Mouse (Mus musculus) kidney, adult 18-20 months (tissue): ENCODE results near the gene Sema3f.

Experiments
- DNase-seq: peaks from one replicate; pipeline ENCODE4 v3.0.0; 2021

Gene Sema3f

DNA sequence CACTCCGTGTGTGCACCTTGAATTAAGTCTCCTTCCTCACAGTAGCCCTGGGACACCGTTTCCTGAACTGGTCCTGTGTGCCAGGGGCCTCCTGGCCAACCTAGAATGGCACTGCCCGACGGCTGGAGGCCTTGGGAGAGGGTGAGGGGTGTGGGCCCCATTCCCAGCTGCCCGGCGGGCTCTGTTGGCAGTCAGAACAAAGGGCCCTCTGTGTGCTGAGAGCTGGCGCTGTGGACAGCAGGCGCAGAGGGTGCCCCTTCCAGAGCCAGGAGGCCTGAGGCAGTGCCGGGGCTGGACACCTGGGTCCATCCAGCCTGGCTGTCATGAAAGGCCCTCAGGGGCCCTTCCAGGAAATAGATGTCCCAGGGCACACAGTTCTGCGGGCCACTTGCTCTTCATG lies 50.7 kb downstream of the Sema3f start:
- DNase-seq, result no peak

DNA sequence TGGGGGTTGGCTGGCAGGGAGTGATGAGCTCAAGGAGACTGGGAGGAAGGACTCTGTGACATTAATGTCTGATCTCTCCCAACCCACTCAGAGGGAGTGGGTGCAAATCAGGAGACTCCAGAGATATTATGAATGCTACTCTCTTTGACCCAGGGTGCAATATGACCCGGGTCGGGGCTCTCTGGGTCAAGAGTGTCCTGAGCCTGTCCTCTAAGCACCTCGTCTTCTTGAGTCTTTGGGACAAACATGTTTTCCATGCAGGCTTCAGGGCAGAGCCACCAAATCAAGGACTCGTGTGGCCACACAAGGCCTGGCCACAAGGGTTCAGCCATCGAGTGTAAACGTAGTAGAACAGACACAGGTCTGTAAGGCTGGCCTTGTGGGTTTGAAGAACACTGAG lies 52.2 kb downstream of the Sema3f start:
- no peak for DNase-seq

DNA sequence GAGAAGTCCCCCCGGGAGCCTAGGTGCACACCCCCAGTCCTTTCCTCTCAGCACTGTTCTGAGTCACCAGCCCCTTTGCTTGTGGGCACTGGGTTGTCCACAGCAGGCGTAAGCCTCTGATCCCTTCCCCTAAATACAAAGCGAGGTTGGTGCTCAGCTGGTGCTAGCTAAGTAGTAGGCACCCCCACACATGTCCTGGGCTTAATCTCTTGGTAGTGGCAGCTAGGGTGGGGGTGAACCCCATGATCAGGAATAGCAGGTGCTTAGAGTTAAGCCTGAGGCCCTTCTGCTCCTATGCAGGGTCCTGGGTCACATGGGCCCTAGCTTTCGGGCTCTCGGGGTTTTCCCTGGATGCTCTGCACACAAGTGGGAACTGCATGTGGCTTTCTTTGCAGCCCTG lies 53.1 kb downstream of the Sema3f start:
- DNase-seq, result no peak

DNA sequence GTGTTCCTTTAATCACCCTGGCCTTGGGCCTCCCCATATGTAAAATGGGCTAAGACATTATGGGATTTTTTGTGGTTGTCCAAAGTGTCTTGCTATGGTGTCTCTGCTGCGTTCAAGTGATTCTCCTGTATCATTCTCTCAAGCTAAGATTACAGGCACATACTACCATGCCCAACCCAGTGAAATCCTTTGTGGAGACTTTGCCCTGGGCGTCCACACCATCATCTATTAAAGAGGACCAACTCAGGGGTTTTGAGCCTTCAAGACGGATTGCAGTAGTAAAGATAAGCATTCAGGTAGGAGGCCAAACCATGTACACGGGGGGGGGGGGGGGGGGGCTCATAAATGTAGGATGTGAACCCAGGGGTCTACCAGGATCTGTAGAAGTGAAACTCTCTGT lies 55.7 kb downstream of the Sema3f start:
- no peak for DNase-seq

DNA sequence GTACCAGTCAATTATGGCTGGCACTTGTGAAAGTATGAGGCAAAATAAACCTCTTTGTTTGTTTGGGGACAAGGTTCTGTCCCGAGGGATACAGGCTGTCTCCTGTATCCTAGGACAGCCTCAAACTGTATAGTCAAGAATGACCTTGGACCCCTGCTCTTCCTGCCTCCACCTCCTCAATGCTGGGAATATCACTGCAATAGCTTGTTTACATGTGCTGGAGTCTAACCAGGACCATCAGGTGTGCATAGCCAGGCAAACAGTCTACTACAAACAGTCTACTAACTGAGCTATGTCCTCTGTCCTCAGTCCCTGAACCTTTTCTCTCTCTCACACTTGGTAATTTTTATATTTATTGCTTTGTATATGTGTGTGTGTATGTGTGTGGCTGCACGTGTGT lies 56.8 kb downstream of the Sema3f start:
- DNase-seq, result no peak

DNA sequence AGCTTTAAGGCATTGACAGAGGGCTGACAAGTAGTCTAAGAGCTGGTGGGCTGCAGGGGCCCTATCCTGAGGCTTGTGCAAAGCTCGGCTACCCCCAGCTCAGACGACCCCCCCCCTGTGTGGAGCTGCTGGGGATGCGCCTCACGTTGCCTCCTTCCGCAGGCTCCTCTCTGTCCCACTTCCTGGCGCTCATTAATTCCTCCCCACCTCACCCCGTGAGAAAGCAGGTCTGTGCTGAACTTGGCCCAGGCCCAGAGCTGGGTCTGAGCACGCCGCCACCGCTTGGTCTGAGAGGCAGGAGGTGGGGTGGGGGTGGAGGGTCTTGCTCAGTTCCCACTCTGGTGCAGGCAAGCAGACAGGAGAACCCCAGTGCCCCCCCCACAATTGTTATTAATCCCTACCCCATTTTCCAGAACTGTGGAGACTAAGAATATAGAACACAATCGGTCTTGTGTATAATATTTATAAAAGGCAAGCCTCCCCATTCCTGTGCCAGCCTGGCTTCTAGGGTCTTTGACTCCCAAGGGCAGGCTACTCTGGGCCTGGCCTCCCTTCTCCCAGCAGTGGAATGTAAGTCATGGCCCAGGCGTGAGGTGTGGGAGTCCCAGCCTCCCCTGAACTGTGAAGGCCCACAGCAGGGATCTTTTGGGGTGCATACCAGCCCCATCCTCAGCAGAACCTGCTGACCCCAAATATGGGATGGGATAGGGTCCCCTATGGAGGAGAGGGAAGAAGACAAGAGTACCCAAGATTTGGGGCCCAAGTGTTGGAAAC lies 59.4 kb downstream of the Sema3f start:
- no peak for DNase-seq

DNA sequence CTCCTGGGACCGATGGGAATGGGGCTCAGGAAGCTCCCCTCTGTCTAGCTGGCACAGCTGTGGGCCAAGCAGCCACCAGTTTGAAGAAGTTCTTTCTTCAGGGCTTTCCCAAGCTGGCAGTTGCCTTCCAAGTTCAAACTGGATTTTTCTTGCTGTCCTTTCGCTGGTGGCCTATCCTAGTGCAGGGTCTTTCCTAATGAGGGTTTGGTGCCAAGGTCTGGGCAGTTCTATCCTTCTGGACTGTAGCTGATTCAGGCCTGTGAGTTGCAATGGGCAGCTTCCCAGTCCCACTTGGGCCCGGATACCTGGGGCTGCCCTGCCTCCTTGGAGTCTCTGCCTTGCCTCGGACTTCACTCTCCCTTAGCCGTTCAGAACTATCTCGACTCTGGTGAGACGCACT lies 60.0 kb downstream of the Sema3f start:
- peak; percentile 2 for DNase-seq

DNA sequence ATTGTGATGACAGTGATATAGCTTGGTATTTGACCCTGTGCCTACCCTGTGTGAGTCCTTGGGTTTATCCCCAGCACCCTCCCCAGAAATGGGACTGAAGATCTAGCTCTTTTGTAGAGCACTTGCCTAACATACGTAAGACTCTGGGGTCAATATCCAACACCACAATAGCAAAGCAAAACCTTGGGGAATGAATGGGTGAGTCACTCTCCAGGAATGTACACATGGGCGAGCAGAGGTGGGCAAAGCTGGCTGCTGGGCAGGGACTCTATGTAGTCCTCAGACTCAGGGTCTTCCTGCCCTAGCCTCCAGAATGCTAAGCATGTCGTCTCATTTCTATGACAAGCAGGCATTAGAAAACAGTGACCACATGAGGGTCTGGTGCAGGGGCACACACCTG lies 61.5 kb downstream of the Sema3f start:
- no peak for DNase-seq

DNA sequence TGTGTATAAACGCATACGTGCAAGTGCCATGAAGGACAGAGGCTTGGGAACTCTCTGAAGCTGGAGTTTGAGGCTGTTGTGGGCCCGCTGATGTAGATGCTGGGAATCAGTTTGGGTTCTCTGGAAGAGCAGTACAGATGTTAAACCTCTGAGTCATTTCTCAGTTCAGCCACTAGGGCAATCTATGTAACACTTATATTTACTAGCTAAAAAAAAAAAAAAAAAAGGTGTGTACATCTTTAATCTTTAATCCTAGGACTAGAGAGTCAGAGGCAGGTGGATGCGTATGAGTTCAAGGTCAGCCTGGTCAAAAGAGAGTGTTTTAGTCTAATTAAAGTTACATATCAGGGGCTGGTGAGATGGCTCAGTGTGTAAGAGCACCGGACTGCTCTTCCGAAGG lies 63.3 kb downstream of the Sema3f start:
- DNase-seq, result no peak

DNA sequence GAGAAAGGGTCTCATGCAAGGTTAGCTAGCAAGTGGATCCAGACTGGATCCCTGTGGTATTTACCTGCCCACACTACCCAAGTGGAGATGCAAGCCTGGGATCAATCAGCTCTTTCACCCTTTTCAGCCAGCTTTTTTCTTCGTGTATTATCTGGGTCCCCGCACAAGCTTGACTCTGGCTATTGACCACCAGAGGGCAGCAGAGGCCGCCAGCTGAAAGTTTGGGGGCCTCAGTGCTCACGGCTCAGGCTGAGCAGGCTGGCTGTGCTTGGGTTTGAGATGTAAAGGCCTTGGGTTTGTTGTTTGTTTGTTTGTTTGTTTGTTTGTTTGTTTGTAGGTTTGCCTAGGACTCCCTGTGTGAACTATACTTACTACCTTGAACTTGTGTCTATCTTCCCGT lies 64.7 kb downstream of the Sema3f start:
- peak; percentile 83 for DNase-seq

DNA sequence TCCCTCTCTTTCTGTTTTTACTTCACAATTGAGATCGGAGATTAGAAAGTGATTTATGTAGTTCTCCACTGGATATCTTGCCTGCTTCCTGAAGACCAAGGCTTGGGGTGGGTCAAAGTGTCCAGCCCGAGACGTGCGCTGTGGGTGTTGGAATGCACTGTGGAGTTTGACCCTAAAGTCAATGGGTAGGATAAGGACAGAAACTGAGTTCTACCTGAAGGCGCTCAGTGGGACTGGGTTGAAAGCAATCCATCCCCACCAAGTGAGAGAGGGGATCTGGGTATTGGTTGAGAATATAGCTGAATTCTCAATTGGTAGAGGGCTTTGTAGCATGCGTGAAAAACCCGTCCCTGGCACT lies 65.1 kb downstream of the Sema3f start:
- DNase-seq, result peak; percentile 56

DNA sequence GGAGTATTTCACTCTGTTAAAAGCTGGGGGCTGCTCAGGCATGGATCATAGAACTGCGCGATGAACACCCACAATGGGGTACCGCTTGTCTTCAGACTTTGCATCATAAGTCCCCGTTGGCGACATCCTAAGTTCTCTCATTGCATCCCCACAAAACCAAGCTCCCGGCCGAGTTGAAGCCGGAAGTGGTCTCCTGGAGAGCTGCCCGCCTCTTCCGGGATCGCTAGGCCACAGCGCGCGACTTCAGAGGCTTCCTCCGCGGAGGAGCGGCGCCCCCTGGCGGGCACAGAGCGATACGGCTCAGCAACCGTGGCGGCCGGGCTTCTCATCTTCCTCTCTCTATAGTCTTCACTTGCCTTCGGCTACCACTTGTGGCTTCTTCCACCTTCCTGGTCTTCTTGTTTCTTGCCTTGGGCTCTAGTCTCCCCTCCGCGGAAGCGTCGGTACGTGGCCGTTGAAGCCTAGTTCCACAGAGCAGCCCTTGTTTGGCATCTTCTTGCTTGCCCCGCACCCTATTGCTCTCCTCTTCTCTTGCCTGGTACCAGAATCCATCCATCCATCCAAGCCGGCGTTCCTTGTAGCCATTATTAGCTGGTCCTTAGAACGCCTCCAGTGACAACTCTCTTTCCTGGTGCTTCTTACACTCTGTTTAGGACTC lies 65.7 kb downstream of the Sema3f start:
- DNase-seq, result peak; percentile 93

DNA sequence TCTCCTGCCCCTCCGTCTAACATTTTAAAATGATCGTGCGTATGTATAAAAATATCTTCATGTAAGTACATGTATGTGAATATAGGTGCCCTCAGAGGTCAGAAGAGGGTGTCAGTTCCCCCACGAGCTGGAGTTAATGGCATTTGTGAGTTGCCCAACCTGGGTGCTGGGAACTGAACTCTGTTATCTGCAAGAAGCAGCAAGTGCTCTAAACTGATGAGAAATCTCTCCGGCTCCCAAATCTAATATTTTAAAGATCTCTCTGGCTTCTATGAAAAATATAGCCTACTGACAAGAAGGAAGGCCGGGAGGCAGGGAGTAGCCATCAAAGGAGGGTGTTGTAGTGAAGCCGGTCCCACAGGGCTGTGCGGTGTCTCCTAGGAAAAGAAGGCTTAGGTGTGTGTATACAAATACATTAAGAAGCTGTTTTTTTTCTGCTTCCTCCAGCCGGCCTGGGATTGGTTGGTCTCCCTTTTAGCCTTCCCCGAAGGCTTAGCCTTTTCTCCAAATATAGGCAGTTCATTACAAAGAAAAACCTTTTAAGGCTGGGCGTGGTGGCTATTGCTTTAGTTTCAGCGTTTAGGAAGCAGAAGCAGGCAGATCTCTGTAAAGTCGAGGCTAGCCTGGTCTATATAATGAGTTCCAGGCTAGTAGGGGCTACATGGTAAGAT lies 66.6 kb downstream of the Sema3f start:
- DNase-seq, result peak; percentile 2

DNA sequence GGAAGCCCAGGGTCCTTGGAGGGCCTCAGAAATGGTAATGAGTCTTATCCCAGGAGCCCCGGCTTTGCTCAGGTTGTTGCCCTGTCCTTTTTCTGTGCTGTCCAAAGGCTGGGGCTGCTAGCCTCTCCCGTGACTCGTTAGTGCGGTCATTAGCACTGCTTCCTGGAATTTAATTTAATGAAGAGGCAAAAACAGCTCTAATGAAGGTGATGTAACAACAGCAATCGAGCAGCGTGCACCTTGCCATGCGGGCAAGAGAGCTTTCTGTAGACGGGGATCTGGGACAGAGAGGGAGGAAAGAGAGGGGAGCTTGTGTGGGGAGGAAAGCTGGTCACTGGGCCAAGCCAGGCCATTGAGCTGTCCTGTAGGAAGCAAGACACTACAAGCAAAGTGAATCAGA lies 68.6 kb downstream of the Sema3f start:
- DNase-seq, result no peak

DNA sequence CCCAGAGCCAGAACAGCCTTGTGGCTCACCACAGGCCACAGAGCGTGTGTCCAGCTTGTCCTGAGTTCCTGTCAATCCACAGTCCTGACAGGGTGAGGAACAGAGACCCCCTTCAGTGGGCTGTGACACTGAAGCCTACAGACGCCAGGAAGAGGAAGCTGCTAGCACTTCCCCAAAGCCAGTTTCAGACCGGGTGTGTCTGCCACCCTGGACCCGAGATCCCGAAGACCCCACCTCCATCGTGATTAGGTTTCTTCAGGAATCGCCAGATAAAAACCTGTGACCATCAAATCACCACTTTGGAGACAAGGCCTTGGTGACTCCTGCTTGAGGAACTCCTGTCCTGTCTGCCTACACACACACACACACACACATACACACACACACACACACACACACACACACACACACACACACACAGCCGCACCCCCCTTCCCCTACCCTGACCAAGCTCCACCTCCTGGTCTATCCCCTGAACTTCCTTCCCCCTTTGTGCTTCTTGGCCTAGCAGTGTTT lies 70.0 kb downstream of the Sema3f start:
- DNase-seq, result peak; percentile 9

DNA sequence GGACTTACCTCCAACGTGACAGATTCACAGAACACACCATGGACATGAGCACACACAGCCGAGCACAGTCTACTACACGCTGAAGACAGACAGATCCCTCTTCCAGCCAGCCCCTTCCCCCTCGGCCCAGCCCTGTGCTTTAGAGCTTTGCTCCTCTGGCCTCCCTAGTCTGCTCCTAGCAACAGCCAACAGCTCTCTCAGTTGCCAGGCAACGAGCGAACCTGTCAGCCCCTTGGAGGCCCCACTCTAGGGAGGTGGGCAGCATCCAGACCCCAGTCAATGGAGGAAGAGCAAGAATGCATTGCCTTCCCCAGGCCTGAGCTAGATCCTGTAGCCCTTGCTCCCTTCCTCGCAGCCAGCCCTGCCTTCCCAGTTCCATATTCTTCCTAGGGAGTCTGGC lies 73.2 kb downstream of the Sema3f start:
- no peak for DNase-seq

DNA sequence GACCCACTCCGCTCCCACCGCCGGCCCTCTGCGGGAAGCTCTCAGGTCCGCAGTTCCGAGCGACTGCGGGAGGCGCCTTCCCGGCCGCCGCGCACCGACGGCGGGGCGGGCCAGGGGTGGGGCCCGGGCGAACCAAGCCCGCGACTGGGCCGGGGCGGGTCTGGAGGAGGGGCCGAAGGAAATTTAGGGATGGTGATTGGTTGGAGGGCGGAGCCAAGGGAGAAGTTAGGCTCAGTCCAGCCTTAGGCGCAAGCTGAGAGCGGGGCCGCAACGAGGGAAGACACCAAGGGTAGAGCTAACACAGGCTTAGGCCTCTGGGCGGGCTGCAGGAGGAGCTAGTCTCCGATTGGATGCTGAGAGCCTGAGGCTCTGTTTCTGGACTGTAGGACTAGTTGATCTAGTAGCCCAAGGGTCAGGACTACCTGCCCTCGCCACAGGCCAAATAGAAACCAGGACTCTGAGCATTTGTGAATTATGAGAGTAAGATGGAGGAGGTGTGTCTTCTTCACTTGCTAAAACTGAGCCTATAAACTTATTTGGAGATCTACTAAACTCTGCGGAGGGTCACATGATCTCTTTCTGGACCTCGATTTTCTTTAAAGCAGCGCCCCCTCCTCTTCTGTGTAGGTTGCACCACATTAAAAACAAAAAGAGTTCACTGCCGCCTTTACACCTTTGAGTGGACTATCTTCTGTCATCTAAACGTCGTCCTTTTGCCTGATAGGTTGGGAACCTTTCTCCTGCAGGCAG lies 74.8 kb downstream of the Sema3f start, which contains the start of gene Gnai2:
Gnai2 (minus strand) TSS at position 89 of the 750 bp plus-strand sequence.
- peak; percentile 97 for DNase-seq

DNA sequence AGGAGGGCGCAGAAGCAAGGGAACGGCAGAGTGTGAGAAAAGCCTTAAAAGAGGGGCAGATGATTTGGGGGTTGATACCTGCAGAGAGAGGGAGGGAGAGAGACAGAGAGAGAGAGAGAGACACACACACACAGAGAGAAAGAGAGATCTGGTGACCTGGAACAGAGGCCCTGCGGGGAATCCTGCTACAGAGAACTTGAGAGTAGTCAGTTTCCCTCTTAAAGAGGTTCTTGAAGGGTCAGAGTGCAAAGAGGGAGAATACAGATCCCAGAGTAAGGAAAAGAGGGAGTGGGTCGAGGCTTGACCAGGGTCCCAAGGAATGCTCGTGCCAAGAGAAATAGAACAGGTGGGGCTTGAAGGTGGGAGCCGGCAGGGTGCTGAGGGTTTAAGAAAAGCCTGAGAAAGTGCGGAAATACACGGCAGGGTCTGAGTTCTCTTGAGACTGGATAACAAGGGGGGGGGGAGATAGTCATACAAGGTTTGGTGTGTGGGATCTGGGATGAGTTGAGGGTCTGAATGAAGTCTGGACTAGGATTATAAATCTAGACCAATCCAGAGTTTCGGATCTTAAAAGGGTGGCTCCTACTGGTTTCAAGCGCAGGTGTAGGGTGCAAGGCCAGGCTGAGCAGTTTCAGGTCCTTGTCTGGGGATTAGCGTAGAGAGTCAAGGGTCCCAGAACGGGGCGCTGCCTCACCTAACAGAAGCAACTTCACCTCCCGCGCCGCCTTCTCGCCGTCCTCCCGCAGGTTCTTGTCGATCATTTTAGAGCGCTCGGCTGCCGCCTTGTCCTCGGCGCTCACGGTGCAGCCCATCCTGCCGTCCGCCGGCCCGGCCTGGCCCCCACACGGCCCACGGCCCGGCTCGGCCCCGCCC lies 75.6 kb downstream of the Sema3f start:
- no peak for DNase-seq

DNA sequence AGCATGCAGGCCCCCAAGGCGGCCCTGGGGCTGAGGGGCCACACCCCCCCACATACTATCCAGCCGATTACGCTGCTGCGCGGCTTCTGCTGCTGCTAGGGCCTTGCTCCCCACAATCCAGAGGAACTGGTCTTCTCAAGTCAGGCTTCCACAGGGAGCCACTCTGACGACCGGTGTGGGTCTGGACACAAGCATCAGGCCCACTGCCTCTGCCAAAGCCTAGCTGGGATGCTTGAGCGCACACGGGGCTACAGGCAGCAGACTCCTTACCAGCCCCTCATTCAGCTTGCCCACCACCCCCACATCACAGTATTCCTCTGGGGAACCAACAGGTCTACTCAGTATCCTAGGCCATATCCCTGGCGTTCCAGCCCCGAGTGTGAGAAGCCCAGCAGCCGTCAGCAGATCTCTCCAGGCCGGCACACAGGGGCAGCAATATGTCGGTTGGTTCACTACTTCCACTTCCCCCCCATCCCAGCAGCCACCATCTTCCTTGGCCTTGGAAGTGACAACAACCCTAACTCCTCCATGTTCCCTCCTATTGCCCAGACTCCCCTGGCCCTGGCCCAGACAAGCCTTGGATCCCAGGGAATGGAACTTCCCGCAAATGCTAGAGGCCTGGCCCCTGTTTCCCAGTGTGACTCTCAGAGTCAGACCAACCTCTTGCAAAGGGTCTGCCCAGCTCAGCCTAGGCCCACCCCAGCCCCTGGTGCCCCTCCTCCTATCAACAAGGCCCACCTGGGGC lies 76.4 kb downstream of the Sema3f start:
- DNase-seq, result peak; percentile 50

DNA sequence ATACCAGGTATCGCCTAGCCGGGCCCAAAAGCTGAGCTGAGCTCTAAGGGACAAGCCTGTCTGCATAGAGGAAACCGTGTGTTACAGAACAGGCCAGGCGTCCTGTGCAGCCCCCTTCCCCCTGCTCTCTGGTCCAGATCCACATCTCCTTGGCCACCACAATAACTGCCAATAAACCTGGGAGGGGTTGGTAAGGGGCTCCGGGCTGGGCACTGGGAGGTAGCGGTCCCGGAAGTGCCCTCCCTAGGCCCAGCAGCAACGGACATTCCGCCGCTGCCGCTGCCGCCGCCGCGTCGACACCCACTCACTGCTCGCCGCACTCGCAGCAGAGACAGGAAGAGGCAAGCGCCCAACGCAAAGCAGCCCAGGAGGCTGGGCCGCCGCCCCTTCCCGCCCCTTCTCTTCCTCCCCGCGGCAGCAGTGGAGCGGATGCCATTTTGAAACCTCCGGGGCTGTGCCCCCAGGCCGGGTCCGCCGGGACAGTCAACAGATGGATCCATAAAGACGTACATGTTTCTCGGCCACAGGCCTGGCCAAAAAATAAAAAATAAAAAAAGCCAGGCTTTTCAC lies 77.1 kb downstream of the Sema3f start:
- DNase-seq, result peak; percentile 80

DNA sequence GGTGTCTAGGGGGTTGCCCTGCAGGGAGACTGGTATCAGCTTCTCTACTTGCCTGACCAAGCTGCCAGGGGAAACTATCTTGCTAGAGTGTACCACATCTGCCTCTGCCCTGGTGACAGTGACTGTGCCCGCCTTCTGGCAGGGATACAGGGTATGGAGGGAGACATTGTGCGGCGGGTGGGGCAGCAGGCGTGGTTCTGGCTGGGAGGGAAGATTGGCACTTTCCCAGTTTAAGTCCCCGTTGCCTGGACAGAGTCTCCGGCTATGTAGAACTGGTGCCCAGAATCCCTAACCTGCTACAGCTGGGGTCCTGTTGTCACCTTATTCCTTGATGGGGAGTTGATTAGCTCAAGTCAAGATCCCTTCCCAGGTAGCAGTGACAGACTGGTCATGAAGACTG lies 77.8 kb downstream of the Sema3f start:
- DNase-seq, result peak; percentile 51
